Mouse (Mus musculus) bone marrow, adult 2 months (tissue): ENCODE results near the gene Ntsr1.

Experiments used
- CTCF ChIP-seq: fragments of 200-500 bp; IDR thresholded peaks from 2 replicates; pipeline ENCODE4 v1.5.1; 2011; ENCODE audit warnings: low read length, control low read depth; ENCODE audit not compliant: control insufficient read depth, insufficient read depth
- POLR2A ChIP-seq: fragments of 200-500 bp; IDR thresholded peaks from 2 replicates; pipeline ENCODE4 v1.6.1; 2011; ENCODE audit warnings: low read depth, mild to moderate bottlenecking, control low read depth, low read length, borderline replicate concordance; ENCODE audit not compliant: control insufficient read depth

GRCm38 (mm10) chr2:180533237-180533636 lies 33.5 kb downstream of the Ntsr1 start:
- TF ChIP-seq POLR2A (no peak), CTCF (no peak)
